Mouse (Mus musculus) G1E (cell line): ENCODE data around the gene Prr29. TPM values are rescaled to one million over a fixed set of nuclear protein-coding genes. Genes with fewer than 3 reads are reported as not detected.

ENCODE experiments used
- ATAC-seq: 2 replicates; pipeline ENCODE4 v1.8.0; 2016; ENCODE audit warnings: mild to moderate bottlenecking; ENCODE audit not compliant: insufficient number of reproducible peaks, poor library complexity, low FRiP score, severe bottlenecking; ENCODE audit errors: extremely low read depth
- DNase-seq: peaks from one replicate; pipeline ENCODE4 v3.0.0; 2012; ENCODE audit warnings: low spot score
- H3K27me3 ChIP-seq: 2 replicates; pipeline ENCODE4 v1.6.1; 2012; ENCODE audit warnings: mild to moderate bottlenecking, low read length, inconsistent platforms; ENCODE audit not compliant: insufficient read depth
- H3K36me3 ChIP-seq: replicated peaks from 2 replicates; pipeline ENCODE3; 2012; ENCODE audit warnings: mild to moderate bottlenecking, inconsistent platforms
- H3K4me1 ChIP-seq: 2 replicates; pipeline ENCODE4 v1.6.1; 2012; ENCODE audit warnings: low read depth, low read length, inconsistent platforms, mixed read lengths; ENCODE audit not compliant: insufficient read depth
- H3K4me3 ChIP-seq: 2 replicates; pipeline ENCODE4 v1.5.1; 2012; ENCODE audit warnings: low read depth, mild to moderate bottlenecking, inconsistent platforms, low read length, moderate library complexity, mixed read lengths
- H3K9me3 ChIP-seq: replicated peaks from 2 replicates; pipeline ENCODE4 v1.6.1; 2012; ENCODE audit warnings: inconsistent platforms
- CTCF ChIP-seq: IDR thresholded peaks from 2 replicates; pipeline ENCODE4 v1.5.1; 2012; ENCODE audit warnings: low read depth, low read length, inconsistent platforms, mixed read lengths
- GATA1 ChIP-seq: IDR thresholded peaks from 2 replicates; pipeline ENCODE4 v1.6.1; 2012; ENCODE audit warnings: borderline replicate concordance, low read length, inconsistent platforms, mixed read lengths
- GATA2 ChIP-seq: IDR thresholded peaks from 2 replicates; pipeline ENCODE4 v1.6.1; 2012; ENCODE audit warnings: low read depth, low read length, inconsistent platforms, borderline replicate concordance
- POLR2AphosphoS5 ChIP-seq: IDR thresholded peaks from 2 replicates; pipeline ENCODE4 v1.6.1; 2012; ENCODE audit warnings: low read depth, low read length, inconsistent platforms; ENCODE audit not compliant: insufficient replicate concordance
- TAL1 ChIP-seq: conservative IDR thresholded peaks from 2 replicates; pipeline ENCODE4 v1.6.1; 2012; ENCODE audit warnings: low read depth, low read length, inconsistent platforms, mixed read lengths
- polyA plus RNA-seq: library from polyadenylated mRNA; stranded (reverse); fragments of >175 nt; gene quantifications from 2 replicates; pipeline ENCODE4 v1.2.3, GENCODE M21; 2012
- total RNA-seq, 2 experiments: library from RNA; stranded (forward) in 1 of 2; stranded (reverse) in 1 of 2; fragments of 200-1000 nt in 1 of 2; fragments of >200 nt in 1 of 2; fragmentation: Nextera tagmentation in 1 of 2; gene quantifications; 2 replicates each; pipeline ENCODE4 v1.2.3; 2014 to 2017

Prr29 gene
- total RNA-seq (2014; fragmentation: Nextera tagmentation) (not detected in 2 replicates), total RNA-seq (2017) (0.16 and 0.23 TPM in 2 replicates), polyA plus RNA-seq (0.07 TPM in 1 of 2 replicates, not detected in the other)

DNA sequence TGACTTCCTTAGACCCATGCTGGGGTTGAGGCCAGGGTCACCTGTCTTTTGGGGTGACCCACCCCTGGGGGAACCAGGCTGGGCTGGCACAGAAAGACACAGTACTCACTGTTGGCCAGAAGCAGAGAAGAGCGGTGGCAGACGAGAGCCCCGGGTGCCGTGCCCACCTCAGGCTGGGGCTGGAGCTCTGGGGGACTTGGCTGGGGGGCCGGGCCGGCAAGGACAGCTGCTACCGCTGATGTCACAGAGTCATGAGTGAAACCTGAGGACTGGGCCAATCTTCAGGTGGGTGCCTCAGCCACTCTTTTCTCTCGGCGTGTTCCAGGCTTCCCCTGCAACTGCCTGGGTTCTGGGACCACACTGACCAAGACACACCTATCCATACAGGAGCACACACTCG, at the start of gene Prr29:
Gene Prr29 (plus strand): TSS at position 107 of the 400 bp plus-strand sequence.
- Histone ChIP-seq H3K4me3 (no peak within 1 kb of the TSS), H3K4me1 (no peaks in the 10 kb centered on the region), H3K27me3 (peaks cover 41% of the 10 kb centered on the region), H3K9me3 (no peaks in the 10 kb centered on the region), H3K36me3 (no peaks in the 10 kb centered on the region)
- DNase-seq = no peak
- no peak for ATAC-seq
- TF ChIP-seq CTCF (no peak), GATA2 (no peak), POLR2AphosphoS5 (no peak), TAL1 (no peak)

DNA sequence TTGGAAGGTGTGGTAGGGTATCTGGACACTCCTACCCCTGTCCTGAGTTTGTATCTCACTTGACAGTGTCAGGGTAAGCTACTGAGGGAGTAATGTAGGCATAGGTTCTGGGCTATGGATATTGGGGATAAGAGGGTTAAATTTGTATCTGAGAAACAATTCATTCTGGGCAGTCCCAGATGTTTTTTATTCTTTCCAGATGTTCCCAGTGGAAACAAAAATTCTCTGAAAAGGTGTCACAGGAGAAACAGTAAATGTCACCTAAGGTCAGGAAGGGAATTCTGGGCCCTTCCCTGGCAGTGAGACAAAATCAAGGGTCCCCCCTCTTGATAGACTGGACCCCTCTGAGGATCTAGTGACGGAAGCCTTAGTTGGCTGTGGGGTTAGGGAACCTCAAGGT, 48.9 kb upstream of the Prr29 start:
- Histone ChIP-seq H3K9me3 (no peaks in the 10 kb centered on the region), H3K4me3 (no peak overlapping the region), H3K36me3 (no peaks in the 10 kb centered on the region), H3K4me1 (peaks cover 10% of the 10 kb centered on the region; the same call in 1 of the 2 replicates), H3K27me3 (peaks cover 54% of the 10 kb centered on the region)
- DNase-seq (no peak), ATAC-seq (no peak)
- TF ChIP-seq POLR2AphosphoS5 (no peak), GATA1 (no peak), CTCF (no peak), GATA2 (no peak), TAL1 (no peak)

DNA sequence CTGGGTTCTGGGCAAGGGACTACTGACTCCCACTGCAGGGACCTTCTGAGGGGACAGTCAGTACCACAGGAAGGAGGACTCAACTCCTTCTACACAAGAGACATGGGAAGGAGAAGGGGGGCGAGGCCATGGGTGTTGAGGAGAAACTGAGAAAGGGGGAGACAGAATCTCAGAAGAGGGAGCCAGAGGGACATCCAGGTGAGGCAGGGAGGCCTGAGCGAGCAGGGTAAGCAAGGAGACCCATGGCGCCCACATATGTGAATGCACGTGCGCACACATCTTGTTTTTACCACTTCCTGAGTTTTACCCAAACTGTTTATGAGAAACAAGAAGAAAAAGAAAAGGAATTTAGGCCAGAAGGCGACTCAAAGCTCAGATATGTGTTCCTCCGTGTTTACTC, 47.5 kb upstream of the Prr29 start:
- TF ChIP-seq TAL1 = no peak
- no peak for TF ChIP-seq CTCF
- TF ChIP-seq POLR2AphosphoS5 = no peak
- TF ChIP-seq GATA2 = no peak
- TF ChIP-seq GATA1 = no peak
- Histone ChIP-seq H3K9me3 (no peaks in the 10 kb centered on the region), H3K36me3 (no peaks in the 10 kb centered on the region), H3K27me3 (peaks cover 59% of the 10 kb centered on the region), H3K4me1 (peaks cover 10% of the 10 kb centered on the region; the same call in 1 of the 2 replicates), H3K4me3 (no peak overlapping the region)
- no peak for ATAC-seq
- DNase-seq = no peak

DNA sequence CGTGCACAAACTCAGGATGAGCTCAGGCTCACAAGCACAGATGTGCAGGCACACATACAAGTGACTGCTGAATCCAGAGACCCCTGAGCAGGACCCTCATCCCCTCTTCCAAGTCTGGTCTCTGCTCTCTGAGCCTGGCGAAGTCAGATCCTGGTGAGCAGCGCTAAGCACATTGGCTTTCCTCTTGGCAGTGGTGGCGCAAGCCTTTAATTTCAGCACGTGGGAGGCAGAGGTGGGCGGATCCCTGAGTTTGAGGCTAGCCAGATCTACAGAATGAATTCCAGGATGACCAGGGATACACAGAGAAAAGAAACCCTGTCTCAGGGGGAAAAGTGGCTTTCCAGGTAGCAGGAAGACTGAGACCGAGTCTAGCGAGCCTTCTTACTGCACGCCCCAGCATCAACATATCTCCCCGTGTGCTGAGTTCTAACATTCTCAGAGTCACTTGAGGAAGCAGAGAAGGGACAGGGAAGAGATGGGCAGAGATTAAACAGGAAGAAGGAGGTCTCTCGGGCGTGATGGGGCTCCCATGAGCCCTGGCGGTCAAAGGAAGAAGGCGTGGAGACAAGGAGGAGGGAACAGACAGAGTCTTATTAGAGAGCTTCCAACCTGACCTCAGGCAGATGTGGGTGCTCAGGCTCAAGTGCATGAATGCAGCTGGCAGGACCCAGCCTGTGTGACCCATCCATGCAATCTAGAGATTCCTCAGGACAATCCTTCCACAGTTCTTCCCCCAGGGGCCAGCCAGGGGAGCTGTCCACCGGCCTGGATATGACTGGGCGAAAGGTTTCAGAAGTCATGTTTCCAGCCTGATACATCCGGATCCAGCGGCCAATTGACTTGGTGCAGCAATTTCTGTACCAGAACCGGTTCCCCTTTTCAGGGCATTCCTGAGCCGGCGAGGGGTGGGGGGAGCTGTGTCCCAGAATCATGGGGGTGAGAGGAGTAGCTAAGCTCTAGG, 46.6 kb upstream of the Prr29 start:
- H3K9me3 ChIP-seq = no peaks in the 10 kb centered on the region
- H3K27me3 ChIP-seq = peaks cover 55% of the 10 kb centered on the region
- DNase-seq = no peak
- TF ChIP-seq POLR2AphosphoS5 (no peak), CTCF (no peak), GATA2 (no peak), TAL1 (no peak)
- H3K4me3 ChIP-seq = no peak overlapping the region
- no peak for ATAC-seq
- peaks cover 6% of the 10 kb centered on the region; the same call in 1 of the 2 replicates for H3K4me1 ChIP-seq
- no peaks in the 10 kb centered on the region for H3K36me3 ChIP-seq

DNA sequence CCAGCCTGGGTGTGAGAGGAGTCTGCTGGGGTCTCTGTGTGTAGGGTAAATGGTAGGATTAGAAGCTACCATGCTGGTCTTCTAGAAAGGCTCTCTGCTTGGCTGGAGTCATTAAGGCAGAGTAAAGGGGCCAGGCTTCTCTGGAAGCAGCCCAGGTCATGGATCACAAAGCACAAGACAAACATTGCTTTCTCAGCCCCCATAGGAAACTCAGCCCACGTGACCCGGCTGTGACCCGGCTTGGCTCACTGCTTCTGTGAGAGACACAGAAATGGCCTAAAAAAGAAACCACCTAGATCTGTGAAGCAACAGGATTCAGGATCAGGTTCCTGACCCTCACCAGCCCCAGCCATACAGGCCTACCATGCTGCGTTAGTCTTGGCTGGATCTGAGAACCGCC, 40.4 kb upstream of the Prr29 start:
- DNase-seq = no peak
- H3K36me3 ChIP-seq = no peaks in the 10 kb centered on the region

DNA sequence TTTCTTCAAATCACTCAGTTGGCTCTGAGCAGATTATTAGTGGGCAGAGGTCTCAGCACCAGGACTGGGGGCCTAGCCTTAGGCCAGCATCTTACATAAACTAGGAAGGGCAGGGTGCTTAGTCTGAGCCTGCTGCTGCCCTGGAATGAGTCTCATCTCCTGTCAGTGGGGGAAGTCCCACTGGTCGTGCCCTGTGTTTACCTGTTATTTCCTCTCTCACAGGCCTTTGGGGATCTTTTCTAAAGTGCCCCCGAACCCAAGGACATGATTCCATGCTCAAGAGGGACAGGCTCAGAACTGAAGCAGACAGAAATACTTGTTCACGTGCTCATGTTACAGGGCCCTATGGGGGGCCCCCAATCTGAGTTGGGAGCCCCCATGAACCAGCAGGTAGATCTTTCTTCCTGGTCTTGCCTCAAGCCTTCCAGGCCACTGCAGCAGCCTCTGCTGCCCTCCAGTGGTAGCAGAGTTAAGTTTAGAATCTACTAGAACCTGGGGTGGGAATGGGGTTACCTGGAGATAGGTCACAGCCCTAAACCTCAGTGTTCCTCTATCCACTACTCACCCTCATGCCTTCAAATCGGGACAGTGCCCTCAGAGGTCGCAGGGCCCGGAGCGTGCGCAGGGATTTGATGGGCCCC, 39.6 kb upstream of the Prr29 start:
- no peak for ATAC-seq
- TF ChIP-seq GATA2 (no peak), TAL1 (no peak), GATA1 (no peak), POLR2AphosphoS5 (no peak), CTCF (no peak)
- Histone ChIP-seq H3K4me3 (no peak overlapping the region), H3K27me3 (peaks cover 53% of the 10 kb centered on the region), H3K36me3 (no peaks in the 10 kb centered on the region), H3K4me1 (peaks cover 7% of the 10 kb centered on the region), H3K9me3 (no peaks in the 10 kb centered on the region)
- DNase-seq = peak; percentile 26

More for the DNA sequence above, 40.4 kb upstream of the Prr29 start:
- Histone ChIP-seq H3K27me3 (peaks cover 57% of the 10 kb centered on the region), H3K4me3 (no peak overlapping the region), H3K4me1 (peaks cover 7% of the 10 kb centered on the region), H3K9me3 (no peaks in the 10 kb centered on the region)
- no peak for ATAC-seq
- TF ChIP-seq GATA1 = no peak
- no peak for TF ChIP-seq CTCF
- no peak for TF ChIP-seq POLR2AphosphoS5
- TF ChIP-seq TAL1 = no peak
- no peak for TF ChIP-seq GATA2
